Mouse (Mus musculus): ENCODE data around the gene Kif21a.

- no peak for TF ChIP-seq CTCF (IDR thresholded peaks at IDR 0.05; ENCODE audit: extremely low read depth, insufficient read length, insufficient replicate concordance, low read depth, low read length)
- TF ChIP-seq POLR2A (IDR thresholded peaks at IDR 0.05; ENCODE audit: low read depth, low read length) = no peak
Observed at GRCm38 (mm10) chr15:91000280-91001036, 49.3 kb downstream of the Kif21a start.
